Mouse (Mus musculus) liver, adult 2 months (tissue): ENCODE data around the gene Zfp324. TPM values are rescaled to one million over a fixed set of nuclear protein-coding genes. Genes with fewer than 3 reads are reported as not detected.

Experiments used
- DNase-seq: peaks from one replicate; pipeline ENCODE4 v3.0.0-alpha.2; 2011; ENCODE audit warnings: low read depth, low spot score; ENCODE audit errors: extremely low read depth
- H3K27ac ChIP-seq: fragments of 200-500 bp; replicated peaks from 2 replicates; pipeline ENCODE4 v1.5.1; 2012; ENCODE audit warnings: low read depth, mild to moderate bottlenecking, control low read depth, inconsistent platforms, low read length; ENCODE audit not compliant: insufficient read depth
- H3K27me3 ChIP-seq: fragments of 200-500 bp; 2 replicates; pipeline ENCODE4 v1.6.1; 2012; ENCODE audit warnings: mild to moderate bottlenecking, moderate library complexity, low read length, inconsistent platforms; ENCODE audit not compliant: control insufficient read depth, insufficient read depth
- H3K36me3 ChIP-seq: fragments of 200-500 bp; 2 replicates; pipeline ENCODE4 v1.6.1; 2012; ENCODE audit warnings: low read length, inconsistent platforms; ENCODE audit not compliant: control insufficient read depth, insufficient read depth
- H3K4me1 ChIP-seq: fragments of 200-500 bp; 2 replicates; pipeline ENCODE4 v1.6.1; 2011; ENCODE audit warnings: low read length; ENCODE audit not compliant: control insufficient read depth, insufficient read depth
- H3K4me3 ChIP-seq: fragments of 200-500 bp; 2 replicates; pipeline ENCODE4 v1.5.1; 2011; ENCODE audit warnings: low read depth, mild to moderate bottlenecking, control low read depth, low read length, moderate library complexity; ENCODE audit not compliant: insufficient read depth
- H3K79me2 ChIP-seq: fragments of 200-500 bp; 2 replicates; pipeline ENCODE4 v1.6.1; 2012; ENCODE audit warnings: inconsistent platforms, mild to moderate bottlenecking, low read length, moderate library complexity; ENCODE audit not compliant: control insufficient read depth, insufficient read depth
- H3K9ac ChIP-seq: fragments of 200-500 bp; 2 replicates; pipeline ENCODE4 v1.6.1; 2012; ENCODE audit warnings: low read depth, mild to moderate bottlenecking, control low read depth, inconsistent platforms, low read length
- CTCF ChIP-seq: fragments of 200-500 bp; IDR thresholded peaks from 2 replicates; pipeline ENCODE4 v1.5.1; 2011; ENCODE audit warnings: low read depth, low read length, control low read depth
- POLR2A ChIP-seq: fragments of 200-500 bp; IDR thresholded peaks from 2 replicates; pipeline ENCODE4 v1.6.1; 2011; ENCODE audit warnings: low read length, control low read depth; ENCODE audit not compliant: insufficient read depth; ENCODE audit errors: extremely low read depth
- WGBS: fragments of 180-500 bp; shearing (Covaris S2); methylation state at CpG from one replicate; pipeline ENCODE4 v1.1.7; 2018; 5-methylcytosine and 5-hydroxymethylcytosine counted together
- polyA plus RNA-seq: library from polyadenylated mRNA; depleted of rRNA; stranded (reverse); fragments of >200 nt; gene quantifications from 2 replicates; pipeline ENCODE4 v1.2.3, GENCODE M21; 2012
- total RNA-seq: library from RNA; depleted of rRNA; stranded (reverse); fragments of >200 nt; gene quantifications from 2 replicates; pipeline ENCODE4 v1.2.3, GENCODE M21; 2014

Gene Zfp324
- total and polyA plus RNA-seq, 2 experiments: 4.1 to 5.2 TPM

- Histone ChIP-seq H3K36me3 (no peaks in the 10 kb centered on the region), H3K9ac (no peak overlapping the region), H3K4me3 (no peak overlapping the region), H3K79me2 (no peaks in the 10 kb centered on the region), H3K4me1 (no peaks in the 10 kb centered on the region), H3K27me3 (no peaks in the 10 kb centered on the region), H3K27ac (no peak overlapping the region)
- TF ChIP-seq POLR2A: no peak
- no peak for TF ChIP-seq CTCF
- 66% methylated on average over 4 of the region's 4 CpGs for WGBS
- no peak for DNase-seq
Measured at GRCm38 (mm10) chr7:12958948-12959347, 6.7 kb upstream of the Zfp324 start.

- Histone ChIP-seq H3K27ac (no peak overlapping the region), H3K36me3 (no peaks in the 10 kb centered on the region), H3K9ac (no peak overlapping the region), H3K27me3 (no peaks in the 10 kb centered on the region), H3K4me3 (no peak overlapping the region), H3K79me2 (no peaks in the 10 kb centered on the region), H3K4me1 (no peaks in the 10 kb centered on the region)
- 78% methylated on average over 4 of the region's 4 CpGs for WGBS
- DNase-seq: no peak
- TF ChIP-seq CTCF (no peak), POLR2A (no peak)
Measured at GRCm38 (mm10) chr7:12959718-12960117, 5.9 kb upstream of the Zfp324 start.

- peaks cover 1% of the 10 kb centered on the region; the same call in 1 of the 2 replicates for H3K4me1 ChIP-seq
- H3K79me2 ChIP-seq: 0 out of 2 replicates have a peak, but pooled peaks cover 3% of the 10 kb centered on the region
- 4% methylated on average over 29 of the region's 29 CpGs for WGBS
Measured at GRCm38 (mm10) chr7:12961511-12962141, 4.0 kb upstream of the Zfp324 start.

DNA sequence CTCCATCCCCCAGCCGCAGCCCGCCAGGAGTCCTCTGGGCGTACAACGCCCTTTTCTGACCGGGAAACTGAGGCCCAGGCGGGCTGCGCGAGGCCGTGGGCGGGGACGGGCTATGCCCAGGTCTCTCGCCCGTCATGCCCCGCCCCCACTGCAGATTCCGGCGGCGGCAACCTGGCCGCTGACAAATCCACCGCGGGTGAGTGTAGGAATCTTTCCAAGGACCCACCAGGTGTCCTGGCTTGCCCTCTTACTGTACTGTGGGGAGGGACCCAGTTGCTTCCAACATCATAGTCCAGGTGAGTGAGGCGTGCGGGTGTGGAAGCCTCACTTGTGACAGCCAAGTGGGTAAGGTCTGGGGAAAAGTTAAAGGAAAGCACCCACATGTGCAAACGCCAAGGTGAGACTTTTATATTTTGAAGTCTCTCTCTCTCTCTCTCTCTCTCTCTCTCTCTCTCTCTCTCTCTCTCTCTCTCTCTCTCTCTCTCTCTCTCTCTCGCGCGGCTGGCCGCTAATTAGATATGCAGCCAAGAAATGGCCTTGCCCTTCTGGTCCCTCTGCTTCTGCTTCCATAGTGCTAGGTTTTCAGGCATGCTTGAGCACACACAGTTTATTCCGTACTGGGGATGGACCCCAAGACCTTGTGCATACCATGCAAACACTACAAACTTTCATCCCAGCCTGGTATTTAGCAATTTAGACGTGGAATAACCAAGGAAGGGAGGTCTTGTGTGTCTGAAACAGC is 637 bp downstream of the Zfp324 start:
- DNase-seq: peak; percentile 76
- Histone ChIP-seq H3K27ac (peak overlapping the region; percentile 78), H3K79me2 (peaks cover 3% of the 10 kb centered on the region; the same call in 1 of the 2 replicates)

More at GRCm38 (mm10) chr7:12961511-12962141, 4.0 kb upstream of the Zfp324 start:
- no peak for TF ChIP-seq CTCF
- TF ChIP-seq POLR2A: 0 out of 2 replicates have a peak, but pooled peaks have one; percentile 33
- no peaks in the 10 kb centered on the region for H3K27me3 ChIP-seq
- peak; percentile 83 for DNase-seq
- H3K9ac ChIP-seq: peak overlapping the region; percentile 63
- peak overlapping the region; percentile 65 for H3K4me3 ChIP-seq
- H3K36me3 ChIP-seq: no peaks in the 10 kb centered on the region
- peak overlapping the region; percentile 46 for H3K27ac ChIP-seq

GRCm38 (mm10) chr7:12970906-12971305 is 5.3 kb downstream of the Zfp324 start:
- TF ChIP-seq CTCF (no peak), POLR2A (no peak)
- WGBS: 96% methylated on average over 25 of the region's 25 CpGs
- Histone ChIP-seq H3K36me3 (peaks cover 4% of the 10 kb centered on the region; the same call in 1 of the 2 replicates), H3K9ac (no peak overlapping the region), H3K27ac (no peak overlapping the region), H3K27me3 (no peaks in the 10 kb centered on the region), H3K4me3 (no peak overlapping the region), H3K4me1 (peaks cover 2% of the 10 kb centered on the region; the same call in 1 of the 2 replicates), H3K79me2 (peaks cover 3% of the 10 kb centered on the region; the same call in 1 of the 2 replicates)
- DNase-seq: no peak

More for the DNA sequence above, 637 bp downstream of the Zfp324 start:
- no peaks in the 10 kb centered on the region for H3K27me3 ChIP-seq
- peak overlapping the region; percentile 69 for H3K4me3 ChIP-seq
- peaks cover 4% of the 10 kb centered on the region; the same call in 1 of the 2 replicates for H3K36me3 ChIP-seq
- H3K9ac ChIP-seq: peak overlapping the region; percentile 71
- H3K4me1 ChIP-seq: peaks cover 2% of the 10 kb centered on the region; the same call in 1 of the 2 replicates
- under 1% methylated on average over 29 of the region's 29 CpGs for WGBS
- TF ChIP-seq POLR2A (no peak), CTCF (no peak)
